Mouse (Mus musculus): ENCODE data around the gene Sod1.
"Not testable (repeated sequence)": the region's sequence is repeated elsewhere in the genome, so short reads cannot be mapped to it uniquely, and the experiment has no call there.

Sod1 gene

GRCm38 (mm10) chr16:90211767-90212166 is 8.8 kb upstream of the Sod1 start:
- DNase-seq (ENCODE audit: low read depth, low spot score), result no peak

- DNase-seq (ENCODE audit: low read depth, low spot score), result no peak
Measured at GRCm38 (mm10) chr16:90213477-90214339, 6.8 kb upstream of the Sod1 start.

DNA sequence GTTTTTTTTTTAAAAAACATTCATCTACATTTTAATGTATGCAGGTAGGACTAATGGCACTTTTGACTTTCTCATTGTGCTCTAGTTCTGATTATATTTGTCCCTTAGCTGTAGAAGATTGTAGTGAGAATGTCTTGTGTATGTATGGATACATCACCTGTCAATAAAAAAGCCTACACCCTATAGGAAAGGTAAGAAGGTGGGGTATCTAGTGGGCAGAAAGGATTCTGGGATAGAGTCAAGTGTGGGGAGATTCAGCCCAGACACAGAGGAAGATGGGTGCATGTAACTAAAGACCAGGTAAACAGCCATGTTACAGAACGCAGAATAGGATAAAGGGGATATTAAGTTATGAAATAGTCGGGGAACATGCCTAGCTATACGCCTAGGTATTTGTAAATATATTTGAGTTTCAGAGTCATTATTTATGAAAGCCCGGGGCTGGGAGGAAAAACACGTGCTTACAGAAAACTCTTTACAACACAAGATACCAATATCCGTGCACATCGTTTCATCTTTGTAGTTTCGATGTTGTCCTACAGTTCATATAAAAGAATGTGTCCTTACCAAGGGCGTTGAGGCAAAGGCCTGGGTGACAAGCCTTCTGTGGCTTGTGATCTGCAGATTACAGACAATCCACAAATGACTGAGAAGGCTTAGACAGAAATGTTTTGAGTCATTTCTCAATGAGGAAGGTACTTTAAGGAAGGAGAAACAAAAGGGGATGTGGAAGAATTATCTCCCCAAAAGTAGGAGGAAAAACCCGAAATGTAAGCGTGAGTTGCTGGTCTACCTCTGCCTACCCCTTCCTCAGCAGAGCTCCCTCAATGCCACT is 5.6 kb upstream of the Sod1 start:
- DNase-seq (ENCODE audit: low read depth, low spot score), result no peak

DNA sequence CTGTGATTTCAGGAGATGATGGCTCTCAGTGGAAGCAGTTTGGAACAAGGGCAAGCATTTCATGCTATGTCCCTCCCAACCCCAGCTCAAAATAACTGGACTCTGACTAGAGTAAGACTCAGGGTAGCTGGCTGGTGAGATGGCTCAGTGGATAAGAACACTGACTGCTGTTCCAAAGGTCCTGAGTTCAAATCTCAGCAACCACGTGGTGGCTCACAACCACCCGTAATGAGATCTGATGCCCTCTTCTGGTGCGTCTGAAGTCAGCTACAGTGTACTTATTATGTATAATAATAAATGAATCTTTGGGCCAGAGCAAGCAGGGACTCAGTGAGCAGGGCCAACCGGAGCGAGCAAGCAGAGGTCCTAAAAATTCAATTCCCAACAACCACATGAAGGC is 4.7 kb upstream of the Sod1 start:
- not testable (repeated sequence) for DNase-seq (ENCODE audit: low read depth, low spot score)

DNA sequence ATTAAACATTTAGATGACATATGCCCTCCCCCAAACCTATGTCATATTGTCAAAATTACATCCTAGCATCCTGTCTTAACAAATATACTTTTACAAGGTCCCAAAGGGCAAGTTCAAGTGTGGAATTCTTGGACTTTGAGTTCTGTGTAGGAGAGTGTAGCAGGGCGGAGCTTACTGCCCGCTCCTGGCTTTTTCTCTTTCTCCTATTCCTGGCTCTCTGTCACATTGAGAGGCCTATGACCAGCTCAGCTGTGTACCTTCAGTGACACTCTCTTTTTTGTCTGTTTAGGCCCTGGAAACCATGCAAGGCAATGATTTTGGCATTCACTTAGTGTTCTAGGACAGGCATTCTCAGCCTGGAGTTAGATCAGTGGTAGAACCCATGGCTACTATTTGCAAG is 4.1 kb upstream of the Sod1 start:
- DNase-seq (ENCODE audit: low read depth, low spot score), result no peak

GRCm38 (mm10) chr16:90217356-90217755 is 3.2 kb upstream of the Sod1 start:
- DNase-seq (ENCODE audit: low read depth, low spot score), result no peak

DNA sequence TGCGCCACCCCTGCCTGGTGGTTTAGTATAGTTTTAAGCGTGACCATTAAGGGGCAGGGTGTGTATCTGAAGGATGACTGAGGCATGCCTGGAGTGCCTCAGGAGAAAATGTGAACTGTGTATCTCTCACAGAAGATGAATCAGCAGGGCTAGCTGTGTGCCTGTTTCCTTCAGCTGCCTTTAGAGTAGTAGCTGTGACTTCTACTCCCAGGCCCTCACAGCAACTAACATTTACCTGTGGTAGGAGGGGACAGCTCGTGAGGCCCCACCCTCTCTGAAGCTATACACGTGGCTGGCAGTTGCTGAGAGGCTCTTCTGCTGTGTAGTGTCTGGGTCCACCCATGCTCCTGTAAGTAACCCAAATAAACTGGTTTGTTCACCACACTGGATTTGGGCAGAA is 2.6 kb upstream of the Sod1 start:
- no peak for DNase-seq (ENCODE audit: low read depth, low spot score)

GRCm38 (mm10) chr16:90219445-90219844 is 1.1 kb upstream of the Sod1 start:
- DNase-seq (ENCODE audit: low read depth, low spot score), result not testable (repeated sequence)

DNA sequence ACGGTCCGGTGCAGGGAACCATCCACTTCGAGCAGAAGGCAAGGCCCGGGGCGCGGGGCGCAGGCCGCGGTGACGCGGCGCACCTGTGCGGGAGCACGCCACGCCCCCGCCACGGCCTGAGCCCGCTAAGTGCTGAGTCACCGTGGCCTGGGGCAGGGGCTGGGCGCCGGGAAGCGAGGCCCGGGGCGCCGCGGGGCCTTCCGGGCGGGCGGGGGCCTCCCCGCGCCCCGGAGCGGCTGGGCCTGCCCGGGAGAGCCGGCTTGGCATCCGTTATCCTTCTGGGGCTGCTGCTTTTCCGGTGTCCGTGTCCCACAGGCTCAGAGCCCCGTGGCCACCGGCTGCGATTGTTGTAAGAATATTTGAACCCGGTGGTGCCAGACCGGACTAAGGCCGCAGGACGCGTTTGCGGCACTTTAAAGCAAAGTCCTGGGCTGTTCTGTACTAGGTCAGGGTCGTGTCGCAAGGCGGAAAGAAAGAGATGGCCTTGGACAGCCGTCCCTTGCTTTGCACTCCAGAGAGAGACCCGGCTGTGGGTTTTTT is 408 bp downstream of the Sod1 start:
- DNase-seq (ENCODE audit: low read depth, low spot score), result no peak

GRCm38 (mm10) chr16:90221441-90222070 is 1.0 kb downstream of the Sod1 start:
- DNase-seq (ENCODE audit: low read depth, low spot score), result peak; percentile 29

DNA sequence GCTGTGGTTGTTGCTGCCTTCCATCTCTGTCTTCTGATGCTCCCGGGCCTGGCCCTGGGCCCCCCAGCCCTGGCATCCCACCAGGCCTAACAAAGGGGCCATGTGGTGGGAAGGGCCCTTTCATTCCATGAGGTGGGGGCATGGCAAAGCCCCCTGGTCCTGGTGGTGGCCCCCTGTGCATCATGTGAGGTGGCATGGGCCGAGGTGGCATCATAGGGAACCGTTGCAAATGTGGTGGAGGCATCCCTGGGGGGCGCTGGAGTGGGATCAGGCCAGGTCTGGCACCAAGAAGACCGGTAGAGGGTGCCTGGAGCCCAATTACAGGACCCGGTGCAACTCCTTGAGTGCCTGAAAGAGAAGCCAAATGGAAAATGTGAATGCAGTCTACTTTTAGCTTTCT is 9.3 kb downstream of the Sod1 start:
- DNase-seq (ENCODE audit: low read depth, low spot score), result no peak

- DNase-seq (ENCODE audit: low read depth, low spot score), result no peak
Measured at GRCm38 (mm10) chr16:90231302-90231701, 10.7 kb downstream of the Sod1 start.

DNA sequence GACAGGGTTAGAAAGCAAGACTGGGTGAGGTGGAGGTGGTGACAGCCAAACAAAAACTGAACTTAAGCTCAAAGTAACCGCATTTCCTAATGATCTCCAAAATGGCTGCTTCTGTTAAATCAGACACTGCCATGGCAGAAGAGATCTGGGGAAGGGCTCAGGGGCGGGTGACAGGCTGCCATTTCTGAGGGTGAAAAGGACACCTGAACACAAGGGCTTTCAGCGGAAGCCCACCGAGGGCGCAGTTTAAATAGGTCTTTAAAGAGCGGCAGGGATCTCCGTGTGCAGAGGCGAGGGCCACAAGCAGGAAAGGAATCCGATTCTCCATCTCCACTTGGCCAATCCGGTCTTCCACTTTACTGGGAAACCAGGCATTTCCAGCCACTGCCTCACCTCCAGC is 13.1 kb downstream of the Sod1 start:
- DNase-seq (ENCODE audit: low read depth, low spot score), result no peak

DNA sequence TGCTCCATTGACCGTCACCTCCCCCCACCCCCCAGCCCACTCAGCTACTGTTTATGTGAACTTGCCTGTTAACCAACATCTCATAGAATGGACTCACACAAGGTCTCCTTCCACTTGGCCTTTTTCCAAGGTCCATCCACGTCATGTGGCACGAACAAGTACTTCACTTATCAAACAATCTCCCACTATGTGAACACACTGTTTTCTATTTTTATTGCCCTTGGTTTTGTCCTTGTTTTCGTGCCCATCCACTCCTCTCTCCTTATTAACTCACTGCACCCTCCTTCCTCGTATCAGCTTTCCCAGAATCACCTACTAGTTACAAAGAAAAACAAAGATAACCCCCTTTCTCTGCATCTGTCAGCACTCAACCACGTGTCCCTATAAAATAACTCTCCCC is 14.1 kb downstream of the Sod1 start:
- DNase-seq (ENCODE audit: low read depth, low spot score), result no peak

- DNase-seq (ENCODE audit: low read depth, low spot score), result no peak
Measured at GRCm38 (mm10) chr16:90235188-90235587, 14.6 kb downstream of the Sod1 start.

DNA sequence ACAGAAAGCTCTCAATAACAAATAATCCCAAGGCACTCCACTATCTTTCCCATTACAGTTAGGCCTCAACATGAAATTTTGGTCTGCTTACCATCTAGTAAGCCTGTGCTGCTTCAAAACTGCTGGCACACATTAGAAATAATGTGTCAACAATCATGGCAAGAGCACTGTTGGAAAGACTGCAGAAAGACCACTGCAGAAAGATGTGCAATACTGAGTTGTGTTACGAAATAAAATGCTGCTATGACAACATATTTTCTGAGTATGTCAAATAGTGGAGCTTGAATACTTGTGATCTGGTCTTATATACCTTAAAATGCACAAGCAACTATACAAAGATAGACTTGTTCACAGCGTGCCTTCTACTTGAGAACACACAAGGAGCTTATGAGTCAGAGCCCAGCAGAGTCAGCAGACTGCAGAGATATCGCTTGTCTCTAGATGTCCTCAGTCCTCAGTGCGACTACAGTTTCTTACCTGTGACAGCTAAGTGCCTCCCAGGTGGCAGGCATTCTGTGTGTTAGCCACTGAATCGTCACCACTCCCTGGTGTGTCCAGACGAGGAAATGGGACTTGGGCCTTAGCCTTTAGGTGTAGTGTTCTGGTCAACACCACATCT is 18.7 kb downstream of the Sod1 start:
- peak; percentile 23 for DNase-seq (ENCODE audit: low read depth, low spot score)

- DNase-seq (ENCODE audit: low read depth, low spot score), result no peak
Measured at GRCm38 (mm10) chr16:90241875-90242274, 21.3 kb downstream of the Sod1 start.

DNA sequence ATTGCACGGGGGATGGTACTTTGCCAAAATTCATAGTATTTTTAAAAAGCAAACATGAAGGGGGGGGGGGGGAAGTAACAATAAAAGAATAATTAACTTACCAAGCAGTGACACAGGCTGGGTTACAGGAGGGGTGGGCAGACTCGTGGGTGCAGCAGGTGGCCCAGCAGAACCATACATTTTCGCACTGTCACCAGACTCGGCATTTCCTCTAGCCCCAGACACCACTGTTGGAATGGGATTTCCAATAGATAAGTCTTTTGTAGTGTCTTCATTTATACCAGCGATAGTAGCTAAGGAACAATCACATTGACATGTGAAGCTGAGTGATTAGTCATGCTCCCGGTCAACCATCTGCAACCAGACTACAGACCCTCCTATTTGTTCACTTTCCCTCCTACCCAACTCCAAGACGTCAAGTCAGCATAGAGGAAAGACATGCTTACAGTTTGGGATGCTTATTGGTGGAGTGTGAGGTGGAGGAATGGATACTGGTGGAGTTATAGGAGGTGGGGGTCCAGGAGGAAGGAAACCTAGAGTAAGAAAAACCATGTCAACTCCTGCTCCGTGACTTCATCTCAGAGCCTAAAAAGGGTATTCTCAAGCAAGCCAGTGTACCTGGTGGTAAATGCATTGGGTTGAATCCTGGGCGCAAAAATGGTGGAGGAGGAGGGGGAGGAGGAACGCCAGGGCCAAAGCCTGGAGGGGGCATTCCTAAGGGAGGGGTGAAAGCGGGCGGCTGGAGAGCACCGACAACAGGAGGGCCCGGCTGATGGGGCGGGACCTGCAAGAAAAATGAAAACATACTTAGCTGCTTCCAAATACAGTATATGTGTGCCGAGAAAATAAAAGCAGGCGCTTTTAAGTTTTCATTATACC is 22.1 kb downstream of the Sod1 start:
- no peak for DNase-seq (ENCODE audit: low read depth, low spot score)

GRCm38 (mm10) chr16:90250099-90250498 is 29.5 kb downstream of the Sod1 start:
- DNase-seq (ENCODE audit: low read depth, low spot score), result no peak

- not testable (repeated sequence) for DNase-seq (ENCODE audit: low read depth, low spot score)
Measured at GRCm38 (mm10) chr16:90251256-90251655, 30.7 kb downstream of the Sod1 start.

- peak; percentile 38 for DNase-seq (ENCODE audit: low read depth, low spot score)
Measured at GRCm38 (mm10) chr16:90252521-90252920, 32.0 kb downstream of the Sod1 start.
